ENCODE assay signal across 8 mouse cellular contexts in the genomic region with DNA sequence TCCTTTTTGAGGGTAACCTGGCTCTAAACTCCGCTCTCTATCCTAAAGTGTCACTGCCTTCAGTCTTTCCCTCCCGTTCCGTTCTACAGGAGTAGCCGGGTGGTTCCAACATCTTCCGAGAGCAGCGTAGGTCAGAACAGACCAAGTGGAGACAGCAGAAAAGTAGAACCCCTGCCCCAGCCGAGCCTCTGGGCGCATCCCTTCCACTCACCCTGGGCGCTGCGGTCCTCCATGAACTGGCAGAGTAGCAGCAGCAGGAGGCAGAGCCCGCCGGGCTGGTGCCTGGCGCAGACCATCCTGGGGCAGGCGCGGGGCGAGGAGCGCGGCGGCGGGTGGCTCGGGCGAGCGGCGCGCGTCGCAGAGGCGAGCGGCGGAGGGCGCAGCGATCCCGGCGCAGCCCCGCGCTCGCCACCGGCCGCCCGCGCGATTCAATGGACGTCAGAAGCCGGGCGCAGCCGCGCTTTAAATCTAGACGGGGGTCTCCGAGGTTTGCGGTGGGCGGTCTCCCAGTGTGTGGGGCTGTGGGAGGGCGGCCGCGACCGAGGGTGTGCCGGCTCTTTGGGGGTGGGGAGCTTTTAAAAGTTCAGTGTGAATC. TPM values are rescaled to one million over a fixed set of nuclear protein-coding genes. Genes with fewer than 3 reads are reported as not detected.
DNase-seq lines count a peak whose midpoint lies in the region; ATAC-seq and TF ChIP-seq lines count a peak whose summit lies in the region.

No protein-coding gene starts in this region.

- H3K27me3 ChIP-seq in intestine, postnatal 0 days (replicated peaks; ENCODE audit: control insufficient read depth, insufficient read depth, low read length): peaks cover 53% of the 10 kb centered on the region
- H3K27me3 ChIP-seq in lung, postnatal 0 days (replicated peaks; ENCODE audit: insufficient read depth, low read length): peaks cover 23% of the 10 kb centered on the region; the same call in 1 of the 2 replicates

- DNase-seq in kidney, adult 18-20 months: peak; percentile 43
- DNase-seq in kidney, adult 9 months: no peak
- DNase-seq in cerebellum, postnatal 25 days: peak; percentile 34 to 44
- peak; percentile 27 for DNase-seq in gastrocnemius, postnatal 25 days
- DNase-seq in lung, postnatal 0 days (ENCODE audit: low spot score): peak; percentile 11
- DNase-seq in ovary, postnatal 36 days (ENCODE audit: low spot score): peak; percentile 72
- no peak for DNase-seq in layer of hippocampus, adult 11-12 months (ENCODE audit: low spot score)

- WGBS in intestine, postnatal 0 days: under 1% methylated on average over 38 of the region's 56 CpGs
- under 1% methylated on average over 41 of the region's 56 CpGs for WGBS in lung, postnatal 0 days

- peak overlapping the region; percentile 60 for H3K4me3 ChIP-seq in intestine, postnatal 0 days (ENCODE audit: low read depth, low read length)
- H3K4me3 ChIP-seq in lung, postnatal 0 days (ENCODE audit: low read depth, low read length): peak overlapping the region; percentile 57

- TF ChIP-seq EP300 in lung, postnatal 0 days (IDR thresholded peaks at IDR 0.05): no peak

- peak; percentile 31; the same call in 1 of the 2 replicates for TF ChIP-seq CTCF in intestine, postnatal 0 days (IDR thresholded peaks at IDR 0.05; ENCODE audit: low read depth)
- peak; percentile 41 for TF ChIP-seq CTCF in lung, postnatal 0 days (IDR thresholded peaks at IDR 0.05)

- no peak overlapping the region for H3K27ac ChIP-seq in intestine, postnatal 0 days (ENCODE audit: low read depth, low read length)
- H3K27ac ChIP-seq in lung, postnatal 0 days (ENCODE audit: low read length): no peak overlapping the region

- no peaks in the 10 kb centered on the region for H3K36me3 ChIP-seq in intestine, postnatal 0 days (ENCODE audit: control insufficient read depth, insufficient read depth)
- no peaks in the 10 kb centered on the region for H3K36me3 ChIP-seq in lung, postnatal 0 days (ENCODE audit: insufficient read depth, low read length)

- ATAC-seq in intestine, postnatal 0 days: peak; percentile 32
- ATAC-seq in lung, postnatal 0 days: peak; percentile 63

- H3K9ac ChIP-seq in intestine, postnatal 0 days (ENCODE audit: low read depth, low read length): peak overlapping the region; percentile 27; the same call in 1 of the 2 replicates
- no peak overlapping the region for H3K9ac ChIP-seq in lung, postnatal 0 days (replicated peaks; ENCODE audit: low read depth)

- H3K4me1 ChIP-seq in intestine, postnatal 0 days (replicated peaks; ENCODE audit: control insufficient read depth, insufficient read depth, low read length): no peaks in the 10 kb centered on the region
- H3K4me1 ChIP-seq in lung, postnatal 0 days (ENCODE audit: insufficient read depth, low read depth, low read length): peaks cover 7% of the 10 kb centered on the region; the same call in 1 of the 2 replicates

- H3K4me2 ChIP-seq in intestine, postnatal 0 days (replicated peaks; ENCODE audit: low read depth): peak overlapping the region; percentile 99
- H3K4me2 ChIP-seq in lung, postnatal 0 days (replicated peaks; ENCODE audit: low read depth, low read length): peak overlapping the region; percentile 97

- no peaks in the 10 kb centered on the region for H3K9me3 ChIP-seq in intestine, postnatal 0 days (ENCODE audit: control insufficient read depth)
- no peaks in the 10 kb centered on the region for H3K9me3 ChIP-seq in lung, postnatal 0 days (ENCODE audit: low read length)

RNA-seq across cellular contexts. Expression of a gene that starts 0.4 kb away (rescaled TPM):
- 1 to 10 TPM; 6.0 TPM for total RNA-seq in gastrocnemius, postnatal 25 days (2021)
- 12.8 and 14.3 TPM in 2 replicates for polyA plus RNA-seq in intestine, postnatal 0 days (2015; fragmentation: Nextera tagmentation; extraction: Ambion mirVana)
- polyA plus RNA-seq in lung, postnatal 0 days (2015; fragmentation: Nextera tagmentation; extraction: Ambion mirVana): 3.3 and 4.5 TPM in 2 replicates

Comparison
In these comparisons a context has a peak if more than half of its experiments do, and no peak if none do; other contexts are left out.
1. DNase-seq: peak in kidney, adult 18-20 months (single experiment), cerebellum, postnatal 25 days (2 of 2), gastrocnemius, postnatal 25 days (single experiment), lung, postnatal 0 days (single experiment) and ovary, postnatal 36 days (single experiment); none in kidney, adult 9 months (single experiment) and layer of hippocampus, adult 11-12 months (single experiment).